Mouse (Mus musculus): ENCODE results near the gene Rdh11.

DNA sequence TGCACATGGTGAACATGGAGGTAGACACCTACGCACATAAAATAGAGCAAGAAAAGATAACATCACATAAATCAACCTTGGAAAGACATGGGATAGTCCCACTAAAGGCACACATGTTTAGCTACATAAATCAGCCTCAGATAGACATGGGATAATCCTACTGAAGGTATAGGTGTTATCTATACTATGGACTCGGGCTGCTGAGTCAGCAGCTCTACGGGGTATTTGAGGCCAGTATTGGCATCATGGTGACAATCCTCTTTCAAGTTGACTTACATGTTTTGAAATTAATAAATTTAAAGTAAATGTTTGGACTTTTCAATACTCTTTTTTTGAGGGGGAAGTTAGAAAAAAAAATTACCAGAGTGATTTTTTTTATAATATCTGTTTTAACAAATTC lies 29.2 kb downstream of the Rdh11 start:
- TF ChIP-seq POLR2A (IDR thresholded peaks at IDR 0.05; ENCODE audit: insufficient read depth, low read depth, low read length) (no peak), CTCF (IDR thresholded peaks at IDR 0.05) (no peak)

All from heart, adult 2 months (tissue).